Mouse (Mus musculus) adipocyte (in vitro differentiated cells): Measurements from ENCODE around the gene Usp7.

Source experiments
- DNase-seq: peaks from one replicate; pipeline ENCODE4 v3.0.0-alpha.2; 2016; ENCODE audit warnings: low spot score

Usp7 gene

DNA sequence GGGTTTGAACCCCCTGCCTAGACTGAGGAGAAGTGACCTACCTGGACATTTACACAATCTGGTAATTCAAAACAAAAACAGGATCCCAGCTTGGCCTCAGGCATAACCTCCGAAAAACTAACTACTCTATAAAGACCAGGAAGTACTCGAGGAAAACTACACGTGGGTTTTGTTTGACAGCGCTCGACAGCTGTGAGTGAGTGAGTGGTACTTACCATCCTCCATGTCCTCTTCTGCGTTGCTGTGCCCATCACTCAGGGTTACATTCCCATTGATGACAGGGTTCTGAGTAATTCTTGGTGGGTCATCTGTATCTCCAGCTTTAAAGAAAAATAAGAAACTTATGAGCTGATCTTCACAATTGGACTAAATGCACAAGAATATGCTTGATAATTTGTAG is 75.8 kb downstream of the Usp7 start:
- DNase-seq, result no peak

DNA sequence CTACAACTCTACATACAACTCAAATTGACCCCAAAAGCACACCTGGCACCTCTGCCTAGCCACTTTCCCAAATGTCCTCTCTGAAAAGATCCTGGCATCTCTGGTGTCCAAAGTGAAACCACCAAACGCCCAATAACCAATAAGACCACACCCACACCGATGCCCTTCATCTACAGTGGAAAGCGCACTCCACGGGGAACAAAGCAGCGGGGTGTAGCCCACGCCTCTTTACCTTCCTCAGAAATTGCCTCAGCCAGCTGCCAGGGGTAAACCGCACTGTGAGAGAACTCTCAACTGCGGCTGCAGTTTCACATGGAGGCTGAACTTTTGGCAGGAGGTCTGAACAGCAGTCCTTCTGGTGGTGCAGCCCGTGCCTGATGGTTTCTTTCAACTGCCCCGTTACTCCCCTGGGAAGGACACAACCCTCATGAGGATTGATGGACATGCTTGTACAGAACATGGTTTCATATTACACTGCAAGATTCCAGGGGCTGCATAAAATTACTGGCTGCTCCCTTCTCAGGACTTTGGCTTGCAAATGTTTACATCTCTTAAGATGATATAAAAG is 76.5 kb downstream of the Usp7 start:
- no peak for DNase-seq

DNA sequence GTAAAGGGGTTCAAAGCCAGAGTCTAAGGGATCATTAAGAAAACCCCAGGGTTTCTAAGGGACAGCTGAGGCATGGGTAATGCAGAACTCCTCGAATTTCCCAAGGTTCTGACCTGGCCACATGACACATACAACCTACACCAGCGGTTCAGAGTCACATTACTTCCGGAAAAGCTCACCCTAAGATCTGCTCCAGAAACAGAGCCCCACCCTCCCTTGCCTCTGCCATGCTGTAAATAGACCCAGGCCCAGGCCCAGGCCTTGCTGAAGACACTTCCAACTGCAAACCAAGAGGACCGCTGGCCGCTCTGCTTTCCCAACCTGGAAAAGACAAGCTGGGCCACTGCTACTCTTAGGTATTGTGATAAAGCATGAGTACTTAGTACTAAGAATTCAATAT is 77.3 kb downstream of the Usp7 start:
- DNase-seq, result no peak

DNA sequence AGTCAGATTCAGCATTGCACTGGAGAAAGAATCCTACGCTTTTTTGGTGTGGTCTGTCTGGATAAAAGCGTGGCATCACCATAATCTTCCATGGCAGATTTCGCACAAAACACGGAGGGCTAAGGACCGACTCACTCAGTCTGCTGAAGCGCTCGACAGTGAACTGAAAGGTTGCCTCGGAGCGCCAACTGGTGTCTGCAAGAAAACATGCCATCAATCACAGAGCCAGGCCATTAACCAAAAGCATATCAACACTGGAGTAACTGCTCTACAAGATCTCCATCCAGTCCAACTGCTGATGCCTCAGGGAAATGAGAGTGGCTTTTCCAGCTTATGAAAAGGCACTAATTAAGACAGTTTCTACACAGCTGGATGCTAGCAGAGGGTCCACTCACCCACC is 80.1 kb downstream of the Usp7 start:
- no peak for DNase-seq

DNA sequence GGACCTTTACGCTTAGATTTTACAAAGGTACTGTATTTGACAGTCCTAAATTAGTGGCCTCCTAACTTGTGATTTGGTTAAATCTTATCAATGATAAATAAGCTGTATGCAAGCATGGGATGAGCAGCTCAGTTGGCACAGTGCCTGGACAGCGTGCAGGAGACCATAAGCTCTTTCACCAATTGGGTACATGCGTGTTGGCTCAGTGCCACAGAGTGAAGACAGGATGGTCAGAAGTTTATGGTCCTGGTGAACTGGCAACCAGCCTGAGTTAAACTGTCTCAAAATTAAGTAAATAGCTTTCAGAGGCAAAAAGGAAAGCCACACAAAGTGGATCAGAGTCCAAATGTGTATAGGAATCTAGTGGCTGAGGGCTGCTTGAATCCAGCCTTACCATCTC is 91.5 kb downstream of the Usp7 start:
- no peak for DNase-seq

DNA sequence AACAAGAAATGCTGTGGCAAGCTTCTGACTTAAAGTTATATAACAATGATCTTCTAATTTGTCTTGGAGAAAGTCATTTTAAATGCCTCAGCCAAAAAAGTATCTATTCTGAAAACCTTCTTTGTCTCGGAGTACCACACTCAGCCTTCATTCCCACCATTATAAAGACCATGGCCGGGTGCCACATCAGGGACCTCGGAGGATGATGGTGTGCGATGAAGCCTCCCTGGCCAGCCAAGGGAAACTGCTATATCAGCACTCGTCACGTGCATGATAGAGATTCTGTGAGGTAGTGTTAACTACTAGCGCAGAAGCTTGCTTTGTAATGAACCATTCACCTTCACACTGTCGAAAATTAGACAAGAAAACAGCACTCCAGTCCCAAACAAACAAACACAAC is 92.6 kb downstream of the Usp7 start:
- no peak for DNase-seq

DNA sequence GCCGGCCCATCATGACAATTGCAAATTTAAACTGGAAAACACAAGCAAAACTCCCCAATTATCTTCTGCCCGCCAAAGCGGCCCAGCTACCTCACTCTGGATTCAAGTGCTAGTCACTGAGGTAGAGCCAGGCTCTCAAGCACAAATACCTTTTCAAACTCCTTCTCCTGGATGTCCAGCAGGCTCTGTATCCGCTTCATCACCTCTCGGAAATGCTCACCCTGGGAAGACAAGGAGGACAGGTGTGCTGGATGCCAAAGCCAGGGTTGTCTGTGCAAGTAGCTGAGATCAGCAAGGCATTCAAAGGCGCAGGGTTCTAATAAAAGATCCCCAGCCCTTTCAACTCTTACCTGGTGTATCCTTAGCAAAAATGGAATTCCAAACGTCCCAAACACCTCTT is 100.9 kb downstream of the Usp7 start:
- DNase-seq, result no peak

DNA sequence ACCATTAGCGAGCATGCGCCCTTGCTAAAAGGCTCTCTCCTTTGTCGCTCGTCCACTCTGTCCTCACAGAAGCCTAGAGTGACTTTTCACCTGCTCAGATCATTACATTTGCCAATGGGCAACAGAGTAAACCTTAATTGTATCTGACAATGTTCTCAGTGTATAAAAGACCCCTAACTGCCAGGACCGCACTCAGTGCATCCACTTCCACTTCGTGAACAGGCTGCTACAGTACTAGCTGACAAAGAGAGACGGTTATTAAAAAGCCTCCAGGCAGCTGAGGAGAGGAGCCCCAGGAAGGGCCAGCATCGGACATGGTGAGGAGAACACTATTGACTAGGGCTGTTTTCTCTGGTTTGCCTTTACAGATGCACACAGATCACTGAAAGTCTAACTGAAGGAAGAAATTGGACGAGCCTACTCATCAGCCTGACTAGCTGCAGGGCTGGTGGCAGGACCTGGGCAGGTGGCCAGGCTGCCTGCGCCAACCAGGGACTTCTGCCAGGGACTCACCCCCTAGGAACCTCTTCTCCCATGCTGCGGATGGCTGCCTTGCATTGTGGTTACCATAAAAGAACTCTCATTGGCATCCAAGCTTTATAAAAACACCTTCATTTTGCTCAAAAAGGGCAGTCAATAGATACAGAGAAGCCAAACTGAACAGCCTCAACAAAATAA is 102.0 kb downstream of the Usp7 start:
- DNase-seq, result peak; percentile 51

DNA sequence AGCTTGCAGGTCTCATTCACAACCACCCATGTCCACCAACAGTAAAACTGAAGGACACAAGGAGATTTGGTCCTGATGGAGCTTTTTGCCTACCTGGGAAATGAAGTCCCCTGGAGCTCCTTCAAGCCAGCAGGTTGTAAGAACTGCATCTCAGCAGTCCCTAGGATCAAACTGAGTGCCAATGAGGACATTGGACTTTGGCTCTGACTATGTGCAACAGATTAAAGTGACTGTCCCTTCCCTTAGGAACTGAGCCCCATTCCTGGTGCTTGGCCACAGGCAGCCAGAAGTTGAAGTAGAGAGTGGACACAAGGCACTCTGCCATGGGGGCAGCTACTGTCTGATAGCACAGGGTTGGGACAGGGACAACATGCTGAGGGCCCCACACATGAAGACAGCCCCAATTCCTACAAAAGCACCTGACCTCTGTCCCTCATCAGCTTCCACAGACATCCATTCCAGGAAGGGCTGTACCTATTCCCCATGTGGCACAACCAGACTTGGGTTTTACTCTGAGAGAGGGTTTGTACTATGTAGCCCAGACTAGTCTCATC is 104.5 kb downstream of the Usp7 start:
- no peak for DNase-seq

DNA sequence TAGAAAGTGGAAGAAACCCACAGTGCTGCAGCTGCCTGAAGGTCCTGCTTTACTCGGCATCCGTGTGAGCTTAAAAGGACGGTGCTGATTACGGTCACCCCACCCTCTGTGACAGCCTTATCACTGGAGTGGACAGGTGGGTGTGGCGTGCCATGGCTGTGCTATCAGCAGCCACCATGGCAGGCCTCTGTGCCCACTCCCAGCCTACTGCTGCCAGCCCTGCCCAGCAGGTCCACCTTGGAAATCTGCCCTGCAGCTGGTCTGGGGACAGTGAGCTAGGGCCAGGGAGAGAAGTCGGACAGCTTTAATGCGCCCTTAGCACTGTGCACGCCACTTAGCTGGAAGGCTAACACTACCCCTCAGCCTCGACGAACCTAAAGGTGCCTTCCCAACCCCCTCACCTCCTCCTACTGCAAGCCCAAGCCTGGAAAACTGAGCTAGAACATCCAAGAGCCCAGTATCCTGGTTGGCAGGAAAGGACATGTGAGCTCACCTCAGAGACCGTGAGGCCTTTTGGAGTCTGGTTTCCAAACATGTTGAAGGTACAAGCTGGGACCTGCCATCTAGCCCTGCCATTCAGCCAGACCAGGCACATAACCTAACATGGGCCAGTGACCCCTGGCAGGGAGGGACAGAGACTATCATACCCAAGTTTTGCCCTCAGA is 105.1 kb downstream of the Usp7 start:
- no peak for DNase-seq

DNA sequence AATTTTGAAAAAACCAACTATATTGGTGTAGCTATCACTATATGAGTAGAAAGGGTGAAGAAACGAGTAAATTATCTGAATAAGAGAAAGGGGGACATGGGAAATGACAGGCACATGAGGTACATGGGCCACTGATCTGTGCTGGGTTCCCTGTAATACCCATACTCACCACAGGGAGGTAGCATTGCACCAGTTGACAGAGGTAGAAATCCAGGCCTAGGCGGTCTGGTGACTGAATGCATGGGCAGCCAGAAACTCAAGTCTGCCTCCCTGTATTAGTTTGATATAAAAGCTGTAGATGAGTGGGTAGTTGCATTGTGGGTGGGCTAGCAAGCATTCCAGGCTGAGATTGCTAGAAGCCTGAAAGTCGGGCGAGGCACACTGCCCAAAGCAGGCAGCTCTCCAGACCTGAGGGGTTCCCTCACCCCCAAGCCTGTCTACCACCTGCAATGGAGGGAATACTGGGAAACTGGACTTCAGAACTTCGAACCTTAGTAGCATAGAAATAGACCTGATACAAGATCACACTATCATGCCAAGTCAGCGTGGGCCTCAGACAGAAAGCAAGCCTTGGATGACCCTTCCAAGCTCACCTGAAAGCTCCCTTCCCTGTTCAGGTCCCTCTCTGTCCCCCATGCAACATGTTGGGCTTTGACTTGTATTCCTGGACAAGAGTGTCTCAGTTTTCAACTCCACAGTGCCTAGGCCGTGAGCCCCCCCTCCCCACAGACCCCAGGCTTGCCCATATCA is 105.8 kb downstream of the Usp7 start:
- DNase-seq, result peak; percentile 86

DNA sequence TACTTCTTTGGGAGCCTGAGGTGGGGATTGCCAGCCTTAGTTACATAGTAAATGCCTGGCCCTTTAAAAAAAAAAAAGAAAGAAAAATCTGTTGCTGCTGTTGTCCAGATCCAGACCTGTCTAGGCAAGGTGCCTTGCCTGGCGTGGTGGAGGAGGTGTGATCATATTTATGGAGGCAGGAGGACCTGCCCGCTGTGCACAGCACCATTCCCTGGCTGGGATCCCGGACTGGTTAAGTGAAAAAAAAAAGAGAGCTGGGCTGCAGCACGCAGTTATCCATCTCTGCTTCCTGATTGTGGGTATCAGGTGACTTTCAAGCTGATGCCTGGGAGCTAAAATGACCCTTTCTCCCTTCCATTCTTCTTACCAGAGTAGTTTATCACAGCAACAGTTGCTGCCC is 107.0 kb downstream of the Usp7 start:
- no peak for DNase-seq

DNA sequence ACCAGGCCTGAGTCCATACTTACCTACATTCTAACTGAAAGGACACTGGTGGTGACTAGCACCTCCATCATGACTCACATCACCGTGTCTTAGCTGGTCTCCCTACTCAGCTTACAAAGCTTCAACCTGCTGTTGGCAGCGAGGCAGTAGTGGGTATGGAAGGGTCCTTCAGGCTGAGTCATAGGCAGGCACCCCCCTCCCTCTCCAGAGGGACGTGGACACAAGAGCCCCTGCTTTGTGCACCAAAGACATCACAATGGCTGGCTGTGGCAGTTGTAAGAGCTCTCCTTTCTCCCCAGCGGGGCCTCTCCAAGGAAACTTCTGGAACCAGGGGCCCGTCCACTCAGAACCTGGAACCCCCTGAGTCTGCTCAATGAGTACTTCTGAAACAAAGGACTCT is 111.6 kb downstream of the Usp7 start, which contains the start of gene Gm5767:
Gm5767 (plus strand) TSS at position 301 of the 400 bp plus-strand sequence.
- DNase-seq, result no peak

DNA sequence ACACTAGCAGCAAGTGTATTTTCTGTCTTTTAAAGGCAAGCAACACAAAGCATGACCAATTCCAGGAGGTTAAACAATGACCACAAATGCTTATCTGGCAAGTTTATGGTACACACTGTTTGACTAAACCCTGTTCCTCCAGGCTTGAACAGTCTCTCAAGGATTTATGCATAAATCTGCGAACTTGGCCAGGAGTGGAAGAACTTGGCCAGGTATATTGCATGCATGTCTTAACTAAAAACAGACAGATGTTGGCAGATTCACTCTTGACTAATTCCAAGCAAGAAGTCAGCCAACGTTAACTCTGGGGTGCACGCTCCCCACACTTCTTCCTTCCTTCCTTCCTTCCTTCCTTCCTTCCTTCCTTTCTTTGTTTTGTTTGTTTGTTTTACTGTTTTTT is 112.3 kb downstream of the Usp7 start:
- no peak for DNase-seq

DNA sequence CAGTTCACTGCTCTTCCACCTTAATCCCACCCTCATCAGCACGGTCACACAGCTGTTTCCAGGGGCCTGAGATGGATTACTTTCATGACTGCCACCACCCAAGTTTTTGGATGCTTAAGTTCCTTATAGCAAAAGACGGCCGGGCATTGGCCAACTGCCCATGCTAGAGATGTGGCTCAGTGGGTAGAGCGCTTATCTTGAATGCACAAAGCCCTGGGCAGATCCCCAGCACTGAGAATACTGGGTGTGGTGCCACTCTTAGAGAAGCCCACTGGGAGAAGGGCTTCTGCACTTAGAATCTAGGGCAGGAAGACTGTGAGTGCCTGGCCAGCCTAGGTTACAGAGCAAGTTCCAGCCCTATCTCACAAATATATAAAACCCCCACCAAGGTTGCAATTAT is 113.4 kb downstream of the Usp7 start:
- no peak for DNase-seq

DNA sequence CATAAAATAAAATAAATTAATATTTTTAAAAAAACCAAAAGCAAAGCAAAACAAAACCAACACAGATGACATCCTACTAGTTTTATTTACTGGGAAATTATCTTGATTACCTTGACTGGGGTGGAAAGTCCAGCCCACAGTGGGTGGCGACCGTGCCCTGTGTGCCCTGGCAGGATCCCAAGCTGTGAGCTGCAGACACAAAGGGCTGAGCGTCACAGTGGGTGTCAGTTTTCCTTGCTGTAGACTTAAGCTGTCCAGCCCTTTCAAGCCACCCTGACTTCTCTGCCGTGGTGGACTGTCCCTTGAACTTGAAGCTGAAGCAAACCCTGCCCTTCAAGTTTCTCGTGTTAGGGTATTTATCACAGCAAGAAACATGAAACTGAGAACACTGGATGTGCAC is 114.1 kb downstream of the Usp7 start:
- peak; percentile 38 for DNase-seq

DNA sequence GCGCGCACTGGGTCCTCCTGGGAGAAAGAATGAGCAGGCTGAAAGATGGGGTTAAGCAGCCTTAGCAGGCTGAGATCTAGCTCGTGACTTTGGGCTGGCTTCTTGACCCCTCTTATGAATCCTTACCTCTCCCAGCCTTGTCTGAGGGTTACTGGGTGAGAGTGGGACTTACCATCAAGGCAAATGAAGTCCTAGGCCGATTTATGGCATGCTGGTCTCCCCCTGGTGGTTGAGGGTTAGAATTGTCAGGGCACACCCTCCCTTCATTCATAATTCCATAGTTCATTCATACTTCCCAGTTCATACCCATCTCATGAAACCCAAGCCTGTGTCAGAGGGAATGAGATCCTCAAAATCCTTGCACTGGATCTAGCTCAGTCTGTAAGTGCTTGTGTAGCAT is 115.3 kb downstream of the Usp7 start:
- DNase-seq, result peak; percentile 83

DNA sequence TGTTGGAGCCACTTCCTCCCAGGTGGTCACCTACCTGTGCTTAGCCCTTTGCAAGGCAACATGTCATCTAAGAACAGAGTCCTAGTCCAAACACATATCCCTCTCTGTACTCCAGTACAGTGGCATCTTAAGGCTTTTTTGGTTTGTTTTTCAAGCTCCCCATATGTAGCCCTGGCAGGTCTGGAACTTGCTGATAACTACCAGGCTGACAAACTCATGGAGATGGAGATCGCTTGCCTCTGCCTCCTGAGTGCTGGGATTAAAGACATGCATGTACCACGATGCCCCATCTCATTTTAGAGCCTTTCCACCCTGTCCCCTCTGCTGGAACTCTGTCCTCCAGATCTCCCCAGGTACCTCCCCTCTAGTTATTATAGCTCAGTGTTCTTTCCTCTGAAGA is 115.9 kb downstream of the Usp7 start:
- DNase-seq, result no peak

DNA sequence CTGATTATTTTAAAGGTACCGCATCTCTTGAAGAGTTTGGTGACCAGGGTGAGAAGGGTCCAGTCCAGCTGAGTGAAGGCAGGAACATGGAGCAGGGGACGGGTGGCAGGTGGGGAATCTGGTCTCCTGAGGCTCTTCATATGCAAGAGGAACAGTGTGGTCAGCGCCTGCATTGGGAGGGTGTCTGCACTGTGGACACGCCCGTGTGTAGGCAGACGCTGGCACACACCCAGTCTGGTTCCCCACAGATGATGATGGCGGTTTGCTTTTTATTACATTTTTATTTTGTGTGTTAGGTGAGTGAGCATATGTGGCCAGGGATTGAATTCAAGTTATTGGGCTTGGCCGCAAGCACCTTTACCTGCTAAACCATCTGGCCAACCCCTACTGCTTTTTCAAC is 116.5 kb downstream of the Usp7 start:
- no peak for DNase-seq

DNA sequence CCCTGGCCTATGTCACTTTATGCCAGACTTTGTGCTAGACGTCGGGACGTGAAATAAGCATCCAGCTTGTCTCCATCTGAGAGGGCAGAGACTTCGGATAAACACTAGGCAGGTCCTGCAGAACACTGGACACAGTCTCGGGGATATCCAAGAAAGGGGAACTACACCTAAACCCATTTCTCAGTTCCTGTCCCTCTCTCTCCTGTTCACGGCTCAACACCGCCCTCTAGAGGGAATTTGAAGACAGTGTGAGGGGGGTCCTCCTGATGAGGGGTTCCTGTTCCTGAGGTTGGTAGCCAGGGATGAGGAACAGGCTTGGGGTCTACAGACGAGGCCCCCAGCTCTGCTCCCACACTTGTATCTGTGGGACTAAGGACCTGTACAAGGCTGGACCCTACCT is 117.9 kb downstream of the Usp7 start:
- peak; percentile 74 for DNase-seq

DNA sequence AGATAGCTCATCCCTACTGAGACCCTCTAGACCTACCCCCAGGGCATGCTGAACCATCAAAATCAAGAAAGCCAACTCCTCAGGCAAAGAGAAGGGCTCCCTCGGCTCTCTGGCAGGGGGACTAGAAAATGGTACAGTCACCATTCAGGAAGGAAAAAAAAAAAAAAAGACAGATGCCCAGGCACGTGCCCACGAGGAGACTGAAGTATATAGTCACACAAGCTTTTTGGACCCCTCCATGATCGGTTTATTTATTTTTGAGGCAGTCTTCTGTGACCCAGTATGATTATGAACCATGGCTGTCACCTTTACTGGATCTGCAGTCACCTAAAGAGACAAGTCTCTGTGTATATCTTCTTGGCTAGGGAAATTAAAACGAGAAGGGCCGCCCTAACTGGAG is 118.8 kb downstream of the Usp7 start:
- no peak for DNase-seq

DNA sequence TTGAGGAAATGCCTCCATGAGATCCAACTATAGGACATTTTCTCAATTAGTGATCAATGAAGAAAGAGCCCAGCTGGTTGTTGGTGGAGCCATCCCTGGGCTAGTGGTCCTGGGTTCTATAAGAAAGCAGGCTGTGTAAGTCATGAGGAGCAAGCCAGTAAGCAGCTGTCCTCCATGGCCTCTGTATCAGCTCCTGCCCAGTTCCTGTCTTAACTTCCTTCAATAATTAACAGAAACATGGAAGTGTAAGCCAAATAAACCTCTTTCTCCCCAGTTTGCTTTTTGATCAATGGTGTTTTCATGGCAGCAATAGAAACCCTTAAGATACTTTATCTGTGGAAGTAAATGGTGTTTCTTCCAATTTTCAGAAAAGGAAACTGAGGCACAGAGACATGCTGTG is 119.3 kb downstream of the Usp7 start:
- no peak for DNase-seq

DNA sequence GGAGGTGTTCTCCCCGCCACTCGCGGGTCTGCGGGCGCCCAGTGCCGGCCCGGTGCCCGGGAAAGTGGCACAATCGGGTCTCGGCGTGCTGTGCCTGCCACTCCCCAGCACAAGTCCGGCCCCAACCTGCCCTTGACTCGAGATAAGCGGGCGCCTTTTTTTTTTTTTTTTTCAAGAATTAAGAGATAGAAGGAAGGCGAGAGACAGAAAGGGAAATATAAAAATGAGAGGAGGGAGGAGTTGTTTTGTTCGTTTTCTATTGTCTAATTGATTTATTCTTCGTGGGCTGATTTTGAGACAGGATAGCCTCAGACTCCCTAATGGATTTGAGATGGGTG is 119.8 kb downstream of the Usp7 start:
- no peak for DNase-seq
